Mouse (Mus musculus): ENCODE measurements around the gene Ssbp3.

GRCm38 (mm10) chr4:106926401-106926800 lies 15.9 kb downstream of the Ssbp3 start:
- TF ChIP-seq CTCF (IDR thresholded peaks at IDR 0.05; ENCODE audit: low read depth) (no peak), EP300 (IDR thresholded peaks at IDR 0.05; ENCODE audit: low read depth) (no peak)
